Mouse (Mus musculus): ENCODE results near the gene Arhgef2. TPM values are rescaled to one million over a fixed set of nuclear protein-coding genes. Genes with fewer than 3 reads are reported as not detected.
"Not testable (repeated sequence)": the region's sequence is repeated elsewhere in the genome, so short reads cannot be mapped to it uniquely, and the experiment has no call there.

Gene Arhgef2
- polyA plus RNA-seq, 1 experiment, result 224 TPM

DNA sequence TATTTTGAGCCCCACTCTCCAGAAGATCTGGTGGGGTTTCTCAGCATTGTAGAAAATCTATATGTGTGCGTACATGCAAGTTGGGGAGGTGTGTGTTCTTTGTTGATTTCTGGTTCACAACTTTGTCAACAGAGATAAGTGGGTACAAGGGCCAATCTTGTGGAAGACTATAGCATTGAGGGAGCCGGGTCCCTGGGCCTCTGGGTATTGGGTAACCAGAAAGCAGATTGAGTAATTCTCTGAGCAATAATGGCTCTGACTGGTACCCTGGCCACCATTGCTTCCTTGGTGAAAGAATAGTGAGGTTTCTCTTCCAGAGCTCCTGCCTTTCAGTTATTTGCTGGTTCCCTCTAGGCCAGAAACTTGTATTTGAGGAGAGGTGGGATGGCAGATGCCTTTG is 36.7 kb upstream of the Arhgef2 start:
- H3K27ac ChIP-seq (ENCODE audit: insufficient read depth, low read length), result no peak overlapping the region
- peaks cover 1% of the 10 kb centered on the region; the same call in 1 of the 2 replicates for H3K4me1 ChIP-seq (ENCODE audit: control insufficient read depth, insufficient read depth, low read length)
- TF ChIP-seq CTCF (IDR thresholded peaks at IDR 0.05; ENCODE audit: extremely low read depth, insufficient read depth, low read length) (no peak), POLR2A (IDR thresholded peaks at IDR 0.05; ENCODE audit: extremely low read depth, insufficient read depth, low read length) (no peak)
- no peak overlapping the region for H3K4me3 ChIP-seq (ENCODE audit: insufficient read depth, low read length)

DNA sequence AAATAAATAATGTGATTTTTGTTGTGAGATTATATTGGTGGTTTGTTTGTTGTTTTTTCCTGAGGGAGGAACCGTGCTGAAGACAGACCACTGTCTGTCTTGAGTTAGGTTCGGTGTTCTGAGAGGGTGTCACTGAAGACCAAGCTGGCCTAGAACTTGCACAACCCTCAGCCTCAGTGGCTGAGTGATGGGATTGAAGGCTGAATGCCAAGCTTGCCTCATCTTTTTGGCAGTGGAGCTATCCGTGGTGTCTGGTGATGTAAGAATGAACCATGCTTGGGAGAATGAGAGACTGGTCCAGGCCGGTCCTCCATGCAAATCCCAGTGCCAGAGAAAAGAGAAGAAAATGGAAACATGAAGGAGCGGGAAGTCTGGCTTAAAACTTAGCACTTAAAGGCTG is 36.1 kb upstream of the Arhgef2 start:
- H3K4me3 ChIP-seq (ENCODE audit: insufficient read depth, low read length), result no peak overlapping the region
- H3K4me1 ChIP-seq (ENCODE audit: control insufficient read depth, insufficient read depth, low read length), result peaks cover 1% of the 10 kb centered on the region; the same call in 1 of the 2 replicates
- no peak for TF ChIP-seq POLR2A (IDR thresholded peaks at IDR 0.05; ENCODE audit: extremely low read depth, insufficient read depth, low read length)
- no peak for TF ChIP-seq CTCF (IDR thresholded peaks at IDR 0.05; ENCODE audit: extremely low read depth, insufficient read depth, low read length)
- no peak overlapping the region for H3K27ac ChIP-seq (ENCODE audit: insufficient read depth, low read length)

DNA sequence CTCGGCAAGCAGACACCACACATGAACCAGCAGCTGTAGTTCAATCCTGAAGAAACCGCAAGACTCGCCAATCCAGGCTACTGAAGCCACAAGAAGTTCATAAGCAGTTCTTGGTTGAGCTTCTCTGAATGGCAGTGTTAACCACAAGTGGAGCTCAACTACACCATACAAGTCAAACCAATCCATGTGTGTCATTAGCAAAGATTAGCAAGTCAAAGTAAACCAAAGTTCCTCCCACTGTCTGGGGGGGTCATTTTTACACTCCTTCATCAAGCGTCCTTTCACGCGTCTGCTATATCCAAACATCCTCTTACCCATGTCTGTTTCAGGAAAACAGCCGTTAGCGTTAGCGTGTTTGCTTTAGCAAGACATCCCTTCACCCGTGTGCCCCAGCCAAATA is 35.4 kb upstream of the Arhgef2 start:
- H3K4me1 ChIP-seq (ENCODE audit: control insufficient read depth, insufficient read depth, low read length), result peaks cover 1% of the 10 kb centered on the region; the same call in 1 of the 2 replicates
- H3K4me3 ChIP-seq (ENCODE audit: insufficient read depth, low read length), result no peak overlapping the region
- H3K27ac ChIP-seq (ENCODE audit: insufficient read depth, low read length), result no peak overlapping the region
- no peak for TF ChIP-seq POLR2A (IDR thresholded peaks at IDR 0.05; ENCODE audit: extremely low read depth, insufficient read depth, low read length)
- no peak for TF ChIP-seq CTCF (IDR thresholded peaks at IDR 0.05; ENCODE audit: extremely low read depth, insufficient read depth, low read length)

DNA sequence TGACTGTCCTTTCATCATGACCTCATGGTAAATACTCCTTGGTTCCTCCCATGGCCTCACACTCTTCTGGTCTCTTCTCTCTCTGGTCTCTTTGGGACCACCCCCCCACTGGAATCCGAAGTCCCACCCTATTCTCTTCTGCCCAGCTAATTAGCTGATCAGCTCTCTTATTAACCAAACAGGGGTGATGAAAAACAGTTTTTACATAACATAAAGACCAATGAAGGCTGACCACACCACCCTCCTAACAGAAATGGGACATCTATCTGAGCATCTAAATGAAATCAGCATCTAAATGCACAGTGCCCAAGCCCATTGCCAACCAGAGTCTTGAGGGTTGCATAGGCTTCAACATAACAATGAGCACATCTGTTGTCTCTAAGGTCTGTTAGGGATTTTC is 33.9 kb upstream of the Arhgef2 start:
- H3K4me1 ChIP-seq (ENCODE audit: control insufficient read depth, insufficient read depth, low read length), result no peaks in the 10 kb centered on the region
- no peak overlapping the region for H3K4me3 ChIP-seq (ENCODE audit: insufficient read depth, low read length)
- H3K27ac ChIP-seq (ENCODE audit: insufficient read depth, low read length), result no peak overlapping the region
- TF ChIP-seq CTCF (IDR thresholded peaks at IDR 0.05; ENCODE audit: extremely low read depth, insufficient read depth, low read length), result no peak

DNA sequence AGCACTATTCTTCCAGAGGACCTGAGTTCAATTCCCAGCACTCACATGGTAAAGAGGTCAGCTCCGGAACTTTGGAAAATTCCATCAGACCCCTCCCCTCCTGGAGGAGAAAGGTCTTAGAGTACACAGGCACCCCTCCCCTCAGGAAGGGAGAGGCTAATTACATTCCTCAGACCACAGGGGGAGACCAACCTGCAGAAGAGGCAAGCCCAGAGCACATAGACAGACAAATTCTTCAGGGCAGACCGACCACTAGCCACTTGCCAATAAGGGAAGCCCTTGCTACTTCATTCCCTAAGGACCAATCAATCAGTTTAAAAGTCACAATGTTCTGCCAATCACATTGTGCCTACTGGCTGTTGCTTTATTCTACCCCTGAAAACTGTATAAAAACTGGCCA is 32.9 kb upstream of the Arhgef2 start:
- H3K4me3 ChIP-seq (ENCODE audit: insufficient read depth, low read length), result no peak overlapping the region
- H3K27ac ChIP-seq (ENCODE audit: insufficient read depth, low read length), result no peak overlapping the region
- no peaks in the 10 kb centered on the region for H3K4me1 ChIP-seq (ENCODE audit: control insufficient read depth, insufficient read depth, low read length)
- no peak for TF ChIP-seq POLR2A (IDR thresholded peaks at IDR 0.05; ENCODE audit: extremely low read depth, insufficient read depth, low read length)
- TF ChIP-seq CTCF (IDR thresholded peaks at IDR 0.05; ENCODE audit: extremely low read depth, insufficient read depth, low read length), result no peak

DNA sequence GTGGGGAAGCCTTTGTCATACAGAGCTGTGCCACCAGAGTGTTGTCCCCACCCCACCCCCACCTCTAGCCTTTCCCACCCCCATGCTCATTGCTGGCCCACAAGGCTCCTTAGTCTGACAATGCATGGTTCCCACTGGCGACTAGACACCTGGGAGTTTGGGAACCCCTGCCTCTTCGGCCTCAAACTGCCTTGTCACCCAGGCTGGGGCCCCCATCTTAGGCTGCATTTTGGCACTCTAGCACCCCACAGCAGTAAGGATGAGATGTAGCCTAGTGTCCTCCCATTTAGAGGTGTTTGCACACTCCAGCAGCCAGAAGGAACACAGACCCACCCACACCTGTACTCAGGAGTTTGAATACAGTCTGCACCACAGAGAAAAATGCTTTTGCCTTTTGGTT is 32.0 kb upstream of the Arhgef2 start:
- Histone ChIP-seq H3K4me3 (ENCODE audit: insufficient read depth, low read length) (no peak overlapping the region), H3K4me1 (ENCODE audit: control insufficient read depth, insufficient read depth, low read length) (no peaks in the 10 kb centered on the region), H3K27ac (ENCODE audit: insufficient read depth, low read length) (no peak overlapping the region)
- TF ChIP-seq POLR2A (IDR thresholded peaks at IDR 0.05; ENCODE audit: extremely low read depth, insufficient read depth, low read length), result no peak
- TF ChIP-seq CTCF (IDR thresholded peaks at IDR 0.05; ENCODE audit: extremely low read depth, insufficient read depth, low read length), result no peak

DNA sequence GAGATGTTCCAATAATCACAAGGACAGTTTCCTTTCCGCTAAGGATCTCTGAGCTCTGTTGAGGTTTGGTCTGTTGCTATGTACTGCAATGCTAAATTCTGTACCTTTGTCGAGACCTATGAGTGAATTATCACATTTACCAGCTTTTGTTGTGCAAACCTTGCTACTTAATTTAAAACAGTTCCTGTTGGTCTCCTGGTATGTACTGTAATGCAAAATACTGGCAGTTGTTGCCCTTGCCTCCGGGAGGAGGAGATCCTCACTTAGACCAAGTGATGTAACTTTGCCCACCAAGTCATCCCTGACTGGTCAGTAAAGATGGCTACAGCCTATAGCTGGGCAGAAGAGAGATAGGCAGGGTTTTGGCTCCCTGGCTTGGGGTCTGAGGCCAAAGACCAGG is 30.2 kb upstream of the Arhgef2 start, which contains the start of gene Ssr2:
Ssr2 (plus strand) TSS at position 337 of the 400 bp plus-strand sequence.
- no peak within 1 kb of the TSS for H3K27ac ChIP-seq (ENCODE audit: insufficient read depth, low read length)
- peaks cover 3% of the 10 kb centered on the region; the same call in 1 of the 2 replicates for H3K4me1 ChIP-seq (ENCODE audit: control insufficient read depth, insufficient read depth, low read length)
- H3K4me3 ChIP-seq (ENCODE audit: insufficient read depth, low read length), result no peak within 1 kb of the TSS
- TF ChIP-seq CTCF (IDR thresholded peaks at IDR 0.05; ENCODE audit: extremely low read depth, insufficient read depth, low read length) (no peak), POLR2A (IDR thresholded peaks at IDR 0.05; ENCODE audit: extremely low read depth, insufficient read depth, low read length) (no peak)

DNA sequence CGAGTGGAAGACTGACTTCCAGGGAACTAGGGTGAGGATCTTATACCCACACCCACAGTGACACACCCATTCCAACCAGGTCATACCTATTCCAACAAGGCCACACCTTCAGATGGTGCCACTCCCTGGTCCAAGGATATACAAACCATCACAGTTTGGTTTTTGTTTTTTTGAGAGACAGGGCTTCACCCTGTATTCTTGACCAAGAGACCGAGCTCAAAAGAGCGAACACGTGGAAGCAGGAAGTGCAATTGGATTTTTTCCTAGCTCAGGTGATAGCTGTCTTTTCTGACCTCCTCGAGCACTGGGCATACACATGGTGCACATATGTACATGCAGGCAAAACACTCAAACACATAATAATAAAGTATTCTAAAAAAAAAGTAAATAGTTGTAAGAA is 27.9 kb upstream of the Arhgef2 start:
- not testable (repeated sequence) for H3K4me1 ChIP-seq (ENCODE audit: control insufficient read depth, insufficient read depth, low read length)

DNA sequence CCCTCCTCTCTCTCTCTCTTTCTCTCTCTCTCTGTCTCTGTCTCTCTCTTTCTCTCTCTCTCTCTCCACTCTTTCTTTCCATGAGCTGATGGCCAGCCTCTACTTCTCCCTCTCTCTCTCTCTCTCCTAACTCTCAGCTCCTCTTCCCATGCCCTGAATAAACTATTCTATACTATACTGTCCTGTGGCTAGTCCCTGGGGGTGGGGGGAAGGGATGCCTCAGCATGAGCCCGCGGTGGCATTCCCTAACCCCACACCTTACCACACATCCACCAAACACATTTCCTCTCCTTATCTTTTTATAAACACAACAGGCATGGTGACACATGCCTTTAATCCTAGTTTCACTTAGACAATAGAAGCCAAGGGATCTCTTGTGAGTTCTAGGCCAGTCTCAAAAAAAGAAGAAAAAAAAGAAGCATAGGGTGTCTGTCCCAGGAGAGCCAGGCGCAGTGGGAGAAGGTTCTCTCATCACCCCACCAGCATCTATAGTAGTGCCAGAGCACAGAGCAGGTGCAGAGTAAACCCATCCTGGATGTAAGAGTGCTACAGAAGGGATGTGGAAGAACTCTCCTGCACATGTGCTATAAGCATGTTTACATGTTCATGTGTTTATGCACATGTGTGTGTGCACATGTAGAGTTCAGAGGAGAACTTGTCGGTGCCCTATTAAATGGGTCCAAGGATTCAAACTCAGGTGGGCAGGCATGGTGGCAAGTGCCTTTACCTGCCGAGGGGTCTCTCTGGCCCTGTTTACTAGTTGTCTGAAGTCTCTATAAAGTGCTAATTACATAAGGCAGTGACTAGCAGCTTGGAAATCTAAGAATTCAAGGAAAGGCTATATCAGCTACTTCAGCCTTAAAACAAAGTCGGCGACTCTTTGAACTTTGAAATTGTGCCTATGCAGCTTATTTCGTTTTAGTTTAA is 27.0 kb upstream of the Arhgef2 start:
- Histone ChIP-seq H3K4me1 (ENCODE audit: control insufficient read depth, insufficient read depth, low read length) (peaks cover 3% of the 10 kb centered on the region; the same call in 1 of the 2 replicates), H3K27ac (ENCODE audit: insufficient read depth, low read length) (no peak overlapping the region), H3K4me3 (ENCODE audit: insufficient read depth, low read length) (peak overlapping the region; percentile 96; the same call in 1 of the 2 replicates)
- TF ChIP-seq CTCF (IDR thresholded peaks at IDR 0.05; ENCODE audit: extremely low read depth, insufficient read depth, low read length) (no peak), POLR2A (IDR thresholded peaks at IDR 0.05; ENCODE audit: extremely low read depth, insufficient read depth, low read length) (no peak)

More for the DNA sequence above, 27.9 kb upstream of the Arhgef2 start:
- not testable (repeated sequence) for H3K27ac ChIP-seq (ENCODE audit: insufficient read depth, low read length); H3K4me3 ChIP-seq (ENCODE audit: insufficient read depth, low read length)

DNA sequence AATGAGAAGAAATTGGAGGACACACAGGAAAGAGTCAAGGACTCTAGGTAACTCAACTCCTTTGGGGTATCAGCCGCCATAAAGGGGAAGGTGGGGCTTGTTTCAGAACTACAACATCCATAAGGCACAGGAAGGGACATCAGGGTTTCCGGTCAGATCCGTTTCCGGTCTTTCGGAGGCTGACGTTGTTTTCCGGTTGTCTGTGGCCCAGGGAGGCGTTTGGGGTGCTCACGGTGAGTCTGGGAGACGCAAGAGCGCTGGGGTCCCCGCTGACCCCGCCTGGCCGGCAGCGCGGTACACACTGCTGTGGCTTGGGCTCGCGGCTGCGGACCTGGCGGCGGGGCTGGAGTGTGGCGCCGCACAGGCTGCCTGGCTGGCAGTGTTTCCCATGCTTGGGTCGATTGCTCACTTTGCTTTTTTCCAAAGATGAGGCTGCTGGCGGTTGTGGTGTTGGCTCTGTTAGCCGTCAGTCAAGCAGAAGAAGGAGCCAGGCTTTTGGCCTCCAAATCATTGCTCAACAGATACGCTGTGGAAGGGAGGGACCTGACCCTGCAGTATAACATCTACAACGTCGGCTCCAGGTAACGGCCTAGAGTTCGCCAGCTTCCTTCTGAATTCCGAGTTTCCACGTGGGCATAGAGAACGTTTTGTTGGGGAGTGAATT is 26.2 kb upstream of the Arhgef2 start:
- Histone ChIP-seq H3K4me1 (ENCODE audit: control insufficient read depth, insufficient read depth, low read length) (peaks cover 3% of the 10 kb centered on the region; the same call in 1 of the 2 replicates), H3K27ac (ENCODE audit: insufficient read depth, low read length) (no peak overlapping the region), H3K4me3 (ENCODE audit: insufficient read depth, low read length) (peak overlapping the region; percentile 96)
- TF ChIP-seq POLR2A (IDR thresholded peaks at IDR 0.05; ENCODE audit: extremely low read depth, insufficient read depth, low read length) (peak; percentile 91), CTCF (IDR thresholded peaks at IDR 0.05; ENCODE audit: extremely low read depth, insufficient read depth, low read length) (no peak)

Data from cortical plate, adult 2 months (tissue).